Mouse (Mus musculus) kidney, postnatal 25 days (tissue): ENCODE data around the gene Vrk3.
"Not testable (repeated sequence)": the region's sequence is repeated elsewhere in the genome, so short reads cannot be mapped to it uniquely, and the experiment has no call there.

Experiments used
- DNase-seq, 2 experiments: peaks; one replicate each; pipeline ENCODE4 v3.0.0; 2021; ENCODE audit warnings: mixed read lengths in 2 of 2

The Vrk3 gene

GRCm38 (mm10) chr7:44748101-44749044, at the start of gene Vrk3:
Gene Vrk3 (plus strand): TSS chr7:44748413.
- DNase-seq: peak; percentile 95 to 99

GRCm38 (mm10) chr7:44701921-44702320, 46.3 kb upstream of the Vrk3 start:
- DNase-seq: peak; percentile 44 to 49

DNA sequence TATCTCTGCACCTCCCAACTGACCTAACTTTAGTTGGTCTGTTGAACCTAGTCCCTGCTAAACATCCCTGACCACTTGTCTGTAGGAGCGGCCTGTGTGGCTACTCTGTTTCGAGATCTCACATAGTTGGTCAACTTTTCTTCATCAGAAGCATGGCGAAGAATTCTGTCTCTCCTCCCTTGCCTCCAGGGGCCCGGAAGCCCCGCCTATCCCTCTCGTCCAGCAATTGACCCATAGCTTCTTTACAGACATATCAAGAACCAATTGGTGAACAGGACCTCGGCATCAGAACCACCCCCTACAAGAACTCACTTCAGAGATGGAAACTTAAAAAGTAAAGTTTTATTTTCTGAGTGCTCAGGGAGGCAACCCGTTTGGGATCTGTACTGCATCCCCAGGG, 45.2 kb upstream of the Vrk3 start:
- no peak for DNase-seq

- DNase-seq: peak; percentile 49 to 71
Measured at GRCm38 (mm10) chr7:44704363-44704762, 43.9 kb upstream of the Vrk3 start.

DNA sequence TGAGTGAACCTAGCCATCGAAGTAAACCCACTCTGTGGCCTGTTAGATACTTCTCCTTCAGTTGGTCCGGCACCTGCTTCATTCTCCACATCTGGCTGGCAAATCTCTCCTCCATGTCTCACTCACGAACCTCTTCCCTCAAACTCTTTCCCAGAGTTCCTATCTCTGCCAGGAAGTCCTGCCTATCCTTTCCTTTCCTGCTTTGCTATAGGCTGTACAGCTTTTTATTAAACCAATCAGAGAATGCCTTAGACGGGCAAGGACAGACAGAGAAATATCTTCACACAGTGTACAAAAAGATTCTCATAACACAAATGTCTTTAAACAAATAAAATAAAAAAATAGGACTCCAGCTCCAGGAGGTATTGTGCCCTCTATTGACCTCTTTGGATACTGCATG, 43.1 kb upstream of the Vrk3 start:
- DNase-seq: no peak

GRCm38 (mm10) chr7:44706322-44706721, 41.9 kb upstream of the Vrk3 start:
- no peak for DNase-seq

- no peak for DNase-seq
Measured at GRCm38 (mm10) chr7:44707169-44707675, 41.0 kb upstream of the Vrk3 start.

DNA sequence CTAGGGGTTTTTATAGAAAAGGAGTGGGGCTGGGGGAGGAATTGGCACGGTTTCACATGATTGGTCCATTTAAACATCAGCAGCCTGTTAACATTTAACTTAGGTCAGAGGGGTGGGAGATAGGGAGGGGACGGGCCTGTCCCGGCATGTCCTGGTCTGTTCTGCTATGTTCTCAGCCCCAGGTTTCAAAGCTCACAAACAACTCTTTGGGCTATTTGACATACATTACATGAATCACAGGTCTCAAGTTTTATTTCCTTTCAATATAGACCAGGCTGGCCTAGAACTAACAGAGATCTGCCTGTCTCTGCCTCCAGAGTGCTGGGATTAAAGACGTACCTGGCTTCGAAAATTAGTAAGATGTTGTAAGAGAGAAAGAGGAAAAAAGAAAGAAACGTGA, 40.1 kb upstream of the Vrk3 start:
- DNase-seq: not testable (repeated sequence)

- DNase-seq: no peak
Measured at GRCm38 (mm10) chr7:44708574-44708973, 39.6 kb upstream of the Vrk3 start, which contains the start of gene Izumo2. Gene Izumo2 (plus strand): TSS chr7:44708742.

DNA sequence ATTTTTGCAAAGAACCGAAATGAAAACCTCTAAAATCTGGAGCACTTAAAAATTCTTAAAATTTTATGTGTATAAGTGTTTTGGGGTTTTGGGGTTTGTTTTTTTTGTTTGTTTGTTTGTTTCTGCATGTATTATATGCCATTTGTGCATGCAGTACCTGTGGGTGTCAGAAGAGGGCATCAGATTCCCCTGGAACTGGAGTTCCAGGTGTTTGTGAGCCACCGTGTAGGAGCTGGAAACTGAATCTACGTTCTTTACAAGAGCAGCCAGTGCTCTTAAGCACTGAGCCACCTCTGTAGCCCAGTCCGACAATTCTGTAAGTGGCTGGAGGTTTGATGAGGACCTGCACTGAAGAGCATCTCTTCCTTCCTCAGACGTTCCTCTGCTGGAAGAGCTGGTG, 38.3 kb upstream of the Vrk3 start:
- DNase-seq: no peak

GRCm38 (mm10) chr7:44722058-44722457, 26.2 kb upstream of the Vrk3 start:
- DNase-seq: no peak

DNA sequence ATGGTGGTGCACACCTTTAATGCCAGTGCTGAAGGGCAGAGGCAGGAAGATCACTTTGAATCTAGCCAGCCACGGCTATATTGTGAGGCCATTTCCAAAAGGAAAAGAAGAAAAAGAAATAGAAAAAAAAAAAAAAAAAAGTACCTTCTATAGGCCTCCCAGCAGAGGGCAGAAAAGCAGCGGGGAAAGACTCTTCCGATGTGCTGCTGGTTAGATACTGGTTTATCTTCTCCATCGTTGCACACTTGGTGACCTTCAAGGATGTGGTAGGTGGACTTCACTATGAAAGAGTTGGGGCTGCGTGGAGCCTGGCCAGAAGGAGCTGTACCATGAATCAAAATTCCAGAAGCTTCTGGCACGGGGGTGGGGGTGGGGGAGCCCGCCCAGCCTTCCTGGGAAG, 23.9 kb upstream of the Vrk3 start:
- no peak for DNase-seq

- no peak for DNase-seq
Measured at GRCm38 (mm10) chr7:44726343-44726742, 21.9 kb upstream of the Vrk3 start.

GRCm38 (mm10) chr7:44727151-44727550, 21.1 kb upstream of the Vrk3 start:
- DNase-seq: no peak

GRCm38 (mm10) chr7:44728082-44728975, 19.9 kb upstream of the Vrk3 start:
- DNase-seq: no peak

DNA sequence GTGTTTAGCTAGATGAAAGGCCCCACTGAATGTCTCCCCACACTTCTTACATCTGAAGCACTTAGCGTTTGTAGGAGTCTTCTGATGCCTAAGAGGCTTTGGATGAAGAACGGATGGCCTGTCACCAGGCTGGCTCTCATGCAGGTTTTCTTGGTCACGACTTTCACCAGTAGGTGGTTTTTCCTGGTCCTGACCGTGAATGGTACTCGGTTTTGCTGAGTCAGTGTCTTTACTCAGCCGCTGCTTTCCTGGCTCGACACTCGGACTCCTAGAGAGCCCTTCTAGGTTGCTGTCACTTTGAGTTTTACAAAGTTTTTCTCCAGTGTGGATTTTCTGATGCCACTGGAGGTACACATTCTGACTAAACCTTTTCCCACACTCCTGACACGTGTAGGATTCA, 14.5 kb upstream of the Vrk3 start:
- no peak for DNase-seq

DNA sequence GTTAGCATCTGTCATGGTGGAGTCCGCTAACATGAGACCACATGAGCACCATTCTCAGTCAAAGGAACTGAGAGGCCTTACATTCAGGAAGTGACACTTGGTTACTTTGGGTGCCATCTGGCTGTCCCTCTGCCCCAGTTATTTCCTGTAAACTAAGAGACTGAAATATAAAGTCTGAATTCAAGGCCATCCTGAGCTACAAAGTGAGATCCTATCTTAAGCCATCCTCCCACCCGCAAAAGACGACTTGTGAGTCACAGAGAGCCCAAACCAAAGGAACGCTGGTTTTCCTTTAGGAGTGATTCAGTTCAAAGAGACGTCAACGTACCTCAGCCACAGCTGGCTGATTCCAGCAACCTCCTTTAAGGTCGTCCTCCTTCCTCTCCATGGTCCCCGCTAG, 6.9 kb upstream of the Vrk3 start:
- DNase-seq: no peak

- no peak for DNase-seq
Measured at GRCm38 (mm10) chr7:44744270-44744669, 3.9 kb upstream of the Vrk3 start.

GRCm38 (mm10) chr7:44745076-44745475, 3.1 kb upstream of the Vrk3 start:
- peak; percentile 88 to 91 for DNase-seq

- no peak for DNase-seq
Measured at GRCm38 (mm10) chr7:44747115-44747514, 1.1 kb upstream of the Vrk3 start.

DNA sequence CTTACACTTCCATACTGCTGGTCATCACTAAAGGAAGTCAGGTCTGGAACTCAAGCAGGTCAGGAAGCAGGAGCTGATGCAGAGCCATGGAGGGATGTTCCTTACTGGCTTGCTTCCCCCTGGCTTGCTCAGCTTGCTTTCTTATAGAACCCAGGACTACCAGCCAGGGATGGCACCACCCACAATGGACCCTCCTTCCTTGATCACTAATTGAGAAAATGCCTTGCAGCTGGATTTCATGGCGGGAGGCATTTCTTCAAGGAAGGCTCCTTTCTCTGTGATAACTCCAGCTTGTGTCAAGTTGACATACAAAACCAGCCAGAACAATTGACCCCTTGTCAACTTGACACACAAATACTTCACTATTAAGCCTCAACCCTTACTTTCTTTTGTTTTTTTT, 2.7 kb downstream of the Vrk3 start, which contains the start of gene Zfp473:
Gene Zfp473 (minus strand): TSS at position 101 of the 400 bp plus-strand sequence.
- not testable (repeated sequence) for DNase-seq

DNA sequence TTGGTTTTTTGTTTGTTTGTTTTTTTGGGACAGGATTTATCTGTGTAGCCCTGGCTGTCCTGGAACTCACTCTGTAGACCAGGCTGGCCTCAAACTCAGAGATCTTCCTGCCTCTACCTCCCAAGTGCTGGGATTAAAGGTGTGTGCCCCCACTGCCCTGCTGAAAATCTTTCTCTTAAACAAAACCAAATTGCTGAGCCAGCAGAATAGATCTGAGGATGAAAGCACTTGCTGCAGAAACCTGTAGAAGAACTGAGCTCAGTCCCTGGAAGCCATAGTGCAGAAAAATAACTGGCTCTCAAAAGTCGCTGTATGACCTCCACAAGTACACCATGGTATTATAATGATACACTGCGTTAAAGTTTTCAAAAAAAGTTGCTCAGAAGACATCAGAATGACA, 9.0 kb downstream of the Vrk3 start:
- no peak for DNase-seq

DNA sequence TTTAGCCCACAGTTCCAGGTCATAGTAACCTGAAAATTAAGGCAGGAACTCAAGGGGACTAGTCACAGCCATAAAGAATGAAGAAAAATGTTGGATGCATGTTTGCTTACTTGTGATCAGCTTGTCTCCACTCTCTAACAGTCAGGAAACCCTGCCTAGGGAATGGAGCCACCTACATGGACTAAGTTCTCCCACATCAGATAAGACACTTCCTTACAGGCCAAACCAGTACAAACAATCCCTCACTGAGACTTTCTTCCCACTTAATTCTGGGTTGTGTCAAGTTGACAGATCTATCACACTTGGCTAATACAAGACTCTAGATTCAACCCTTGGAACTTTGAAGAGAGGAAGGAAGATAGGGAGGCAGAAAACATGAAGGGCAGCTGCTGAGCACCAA, 12.2 kb downstream of the Vrk3 start:
- no peak for DNase-seq
